Mouse (Mus musculus) effector memory CD4-positive, alpha-beta T cell, adult 5 months (primary cell): Measurements from ENCODE around the gene Bpifb2. TPM values are rescaled to one million over a fixed set of nuclear protein-coding genes. Genes with fewer than 3 reads are reported as not detected.

Experiments
- polyA plus RNA-seq: library from polyadenylated mRNA; unstranded; fragments of 100-300 nt; shearing (Covaris generic); gene quantifications from one replicate; pipeline ENCODE4 v1.2.1, GENCODE M21; 2017

Gene Bpifb2
- not detected for polyA plus RNA-seq

DNA sequence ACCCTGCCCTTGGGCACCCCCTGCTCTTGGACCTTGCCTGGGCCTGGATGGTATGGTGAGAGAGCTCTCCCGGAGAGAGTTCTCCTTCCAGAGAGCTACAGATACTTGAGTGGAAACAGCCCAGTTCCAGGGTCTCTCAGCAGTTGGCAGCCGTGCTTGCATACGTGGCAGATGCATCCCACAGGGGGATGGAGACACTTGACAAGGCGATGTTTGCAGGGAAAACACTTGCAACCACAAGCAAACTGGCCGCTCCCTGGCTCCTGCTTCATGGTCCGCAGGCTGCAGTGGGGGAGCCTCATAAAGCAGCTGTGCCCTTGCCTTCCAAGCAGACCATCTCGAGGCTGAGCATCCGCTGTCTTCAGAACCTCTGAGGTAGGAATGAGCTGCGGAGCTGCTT, at the start of gene Bpifb2:
Bpifb2 (plus strand) TSS at position 301 of the 400 bp plus-strand sequence.

DNA sequence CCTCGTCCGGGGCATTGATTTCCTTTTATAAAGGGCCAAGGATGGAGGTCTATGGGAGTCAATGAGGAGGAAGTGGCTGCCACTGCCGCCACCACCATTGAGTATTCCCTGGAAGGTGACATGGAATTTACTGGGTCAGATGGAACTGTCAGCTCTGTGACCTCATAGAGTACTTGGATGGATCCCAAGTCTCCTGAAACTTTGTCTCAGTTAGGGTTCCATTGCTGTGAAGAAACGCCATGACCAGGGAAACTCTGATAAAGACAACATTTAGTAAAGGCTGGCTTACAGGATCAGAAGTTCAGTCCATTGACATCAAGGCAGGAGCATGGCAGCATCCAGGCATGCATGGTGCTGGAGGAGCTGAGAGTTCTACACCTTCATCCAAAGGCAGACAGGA, 3.9 kb upstream of the Bpifb2 start, which contains the start of gene Sun5:
Sun5 (minus strand) TSS at position 101 of the 400 bp plus-strand sequence.

GRCm38 (mm10) chr2:153900088-153900487, 25.2 kb downstream of the Bpifb2 start, which contains the start of gene Bpifb6:
Bpifb6 (plus strand) TSS chr2:153900388.

DNA sequence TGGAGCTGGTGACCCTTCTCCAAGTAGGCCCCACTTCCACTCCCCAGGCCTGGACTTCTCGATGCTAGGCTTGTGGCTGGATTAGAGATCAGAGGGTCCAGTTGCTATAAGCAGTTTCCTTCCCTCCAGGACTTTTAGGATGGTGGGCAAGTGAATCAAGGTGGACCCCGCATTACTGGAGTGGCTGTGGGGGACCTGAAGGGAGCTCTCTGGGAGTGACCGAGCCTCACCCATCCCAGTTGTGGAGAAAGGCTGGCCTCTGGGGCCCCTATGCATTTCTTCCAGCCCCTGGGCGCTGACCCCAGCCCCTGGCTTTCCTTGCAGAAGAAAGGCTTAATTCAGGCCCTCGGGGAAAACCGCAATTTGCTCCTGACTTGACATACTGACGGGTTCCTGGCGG, 43.1 kb downstream of the Bpifb2 start, which contains the start of gene Bpifb3:
Bpifb3 (plus strand) TSS at position 301 of the 400 bp plus-strand sequence.

GRCm38 (mm10) chr2:153937843-153938242, 63.0 kb downstream of the Bpifb2 start, which contains the start of gene Bpifb4:
Bpifb4 (plus strand) TSS chr2:153938212.

Other genes starting within 250 kb of the Bpifb2 start
- 68.8 TPM for gene Commd7, start 242.3 kb upstream of the Bpifb2 start, polyA plus RNA-seq
- 4.9 TPM for gene Dnmt3b, start 225.6 kb upstream of the Bpifb2 start, polyA plus RNA-seq
- not detected for gene Dnmt3c, start 178.4 kb upstream of the Bpifb2 start, polyA plus RNA-seq
- gene Mapre1, start 133.8 kb upstream of the Bpifb2 start, polyA plus RNA-seq = 231 TPM
- gene Efcab8, start 95.1 kb upstream of the Bpifb2 start, polyA plus RNA-seq = not detected
- not detected for gene Sun5, start 4.0 kb upstream of the Bpifb2 start, polyA plus RNA-seq
- gene Bpifb6, start 25.3 kb downstream of the Bpifb2 start, polyA plus RNA-seq = not detected
- gene Bpifb3, start 43.2 kb downstream of the Bpifb2 start, polyA plus RNA-seq = not detected
- gene Bpifb4, start 63.2 kb downstream of the Bpifb2 start, polyA plus RNA-seq = not detected
- gene Bpifa6, start 99.9 kb downstream of the Bpifb2 start, polyA plus RNA-seq = not detected
- not detected for gene Bpifa2, start 133.2 kb downstream of the Bpifb2 start, polyA plus RNA-seq